Mouse (Mus musculus): Measurements from ENCODE around the gene Mark4.
A peak's percentile ranks its signal among the peaks of the same experiment; 100 is the strongest.

The Mark4 gene

DNA sequence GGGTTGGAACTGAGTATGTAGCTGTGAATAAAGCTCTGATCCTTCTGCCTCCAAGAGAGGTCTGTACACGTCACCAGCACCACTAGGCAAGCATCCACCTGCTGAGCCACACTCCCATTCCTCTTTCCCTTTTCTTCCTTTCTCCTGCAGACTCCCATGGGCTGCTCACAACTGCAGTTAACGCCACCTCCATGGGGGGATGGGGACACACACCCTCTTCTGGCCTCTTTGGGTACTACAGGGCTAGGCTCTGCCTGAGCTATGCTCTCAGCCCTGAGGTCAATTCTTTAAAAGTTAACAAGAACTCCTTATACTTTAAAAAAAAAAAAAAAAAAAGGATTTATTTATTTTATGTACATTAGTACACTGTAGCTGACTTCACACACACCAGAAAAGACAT, 26.1 kb downstream of the Mark4 start:
- no peak for DNase-seq

- DNase-seq, result no peak
Measured at GRCm38 (mm10) chr7:19430402-19430801, 28.2 kb downstream of the Mark4 start.

GRCm38 (mm10) chr7:19429726-19430125, 28.9 kb downstream of the Mark4 start:
- DNase-seq, result peak; percentile 87

GRCm38 (mm10) chr7:19427999-19428650, 30.5 kb downstream of the Mark4 start:
- DNase-seq, result no peak

DNA sequence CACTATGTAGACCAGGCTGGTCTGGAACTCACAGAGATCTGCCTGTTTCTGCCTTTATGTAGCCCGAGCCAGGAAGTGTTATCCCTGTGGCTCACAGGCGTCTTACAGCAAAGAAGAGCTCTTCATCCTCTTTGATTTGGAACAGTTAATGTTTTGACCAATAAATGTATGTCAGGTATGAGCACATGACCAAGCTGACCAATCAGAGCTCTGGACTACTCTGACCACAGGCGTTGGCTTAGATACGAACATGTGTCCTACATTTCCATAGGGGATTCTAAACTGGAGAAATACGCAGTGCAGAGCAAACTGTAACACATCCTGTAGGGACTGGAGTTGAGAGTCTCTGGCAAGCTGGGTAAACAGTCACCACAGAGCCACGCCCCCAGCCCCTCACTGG, 31.7 kb downstream of the Mark4 start:
- DNase-seq, result no peak

DNA sequence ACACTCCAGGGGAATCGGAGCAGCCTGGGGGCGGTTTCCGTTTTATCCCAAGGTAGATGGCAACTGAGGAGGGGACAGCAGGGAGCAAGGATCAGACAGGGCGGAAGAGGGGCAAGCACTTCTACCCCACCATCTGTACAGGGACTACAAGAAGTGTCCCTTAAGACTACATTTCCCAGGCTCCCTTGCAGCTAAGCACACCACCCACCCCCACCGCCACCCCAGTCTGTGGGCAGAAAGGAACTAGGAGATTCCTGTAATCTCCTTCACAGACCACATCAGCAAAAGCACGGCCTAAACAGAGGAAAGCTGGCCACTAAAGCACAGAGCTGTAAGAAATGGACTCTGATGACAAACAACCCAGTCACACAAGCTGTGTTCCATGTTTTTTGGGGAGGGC, 32.3 kb downstream of the Mark4 start:
- DNase-seq, result no peak

DNA sequence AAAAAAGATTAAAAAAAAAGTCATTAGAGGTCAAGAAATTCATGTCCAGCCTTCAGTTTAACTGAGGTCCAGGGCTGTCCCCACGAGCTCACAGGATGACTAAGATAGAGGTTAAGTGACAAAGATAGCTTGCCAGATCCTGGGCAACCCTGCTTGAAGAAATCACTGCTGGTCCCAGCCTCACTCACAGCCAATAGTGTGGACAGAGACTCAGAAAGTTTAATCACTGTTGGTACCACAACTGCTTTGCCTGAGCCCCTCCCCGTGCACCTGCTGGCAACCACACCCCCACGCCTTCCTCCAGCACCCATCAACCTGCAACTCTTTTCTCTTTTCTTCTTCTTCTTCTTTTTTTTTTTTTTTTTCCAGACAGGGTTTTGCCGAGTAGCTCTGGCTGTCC, 34.6 kb downstream of the Mark4 start:
- DNase-seq, result no peak

- no peak for DNase-seq
Measured at GRCm38 (mm10) chr7:19423083-19423482, 35.5 kb downstream of the Mark4 start.

GRCm38 (mm10) chr7:19420821-19421636, 37.6 kb downstream of the Mark4 start:
- peak; percentile 99 for DNase-seq

- DNase-seq, result no peak
Measured at GRCm38 (mm10) chr7:19420121-19420520, 38.5 kb downstream of the Mark4 start.

- DNase-seq, result no peak
Measured at GRCm38 (mm10) chr7:19416590-19416989, 42.0 kb downstream of the Mark4 start.

DNA sequence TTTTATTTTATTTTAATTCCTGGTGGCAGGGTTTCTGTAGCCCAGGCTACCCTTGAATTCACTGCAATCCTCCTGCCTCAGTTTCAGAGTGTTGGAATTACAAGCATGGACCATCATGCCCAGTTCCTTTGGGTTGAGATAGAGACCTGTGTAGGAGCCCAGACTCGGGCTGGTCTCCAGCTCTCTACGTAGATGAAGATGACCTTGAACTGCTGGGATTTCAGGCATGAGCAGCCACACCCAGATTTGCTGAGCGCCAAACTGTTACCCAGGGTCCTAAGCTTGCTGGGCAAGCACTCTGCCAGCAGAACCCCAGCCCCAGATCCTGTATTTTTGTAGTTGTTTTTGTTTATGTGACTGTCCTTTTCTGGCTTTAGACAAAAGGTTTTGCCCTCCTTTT, 45.1 kb downstream of the Mark4 start:
- DNase-seq, result no peak

DNA sequence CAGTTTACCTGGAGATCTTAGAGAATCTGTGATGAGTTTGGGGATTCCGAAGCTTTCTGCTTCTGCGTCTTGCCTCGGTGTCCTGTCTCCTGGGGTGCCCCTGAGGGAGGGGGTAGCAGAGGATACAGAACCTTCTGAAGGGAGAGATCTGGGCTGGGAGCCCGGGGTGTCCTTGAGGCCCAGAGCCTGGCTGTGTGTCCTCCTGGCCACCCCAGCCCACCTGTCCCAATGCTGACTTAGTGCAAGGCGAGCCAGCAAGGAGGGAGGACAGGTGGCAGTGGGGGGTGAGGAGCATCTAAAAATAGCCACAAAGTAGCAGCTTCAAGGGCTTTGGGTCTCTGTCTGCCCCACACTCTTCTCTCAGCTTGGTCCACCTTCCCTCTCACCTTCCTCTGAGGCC, 46.8 kb downstream of the Mark4 start:
- no peak for DNase-seq

GRCm38 (mm10) chr7:19410766-19411344, 47.8 kb downstream of the Mark4 start:
- DNase-seq, result peak; percentile 99

- peak; percentile 93 for DNase-seq
Measured at GRCm38 (mm10) chr7:19409753-19410152, 48.9 kb downstream of the Mark4 start.

- DNase-seq, result peak; percentile 95
Measured at GRCm38 (mm10) chr7:19405417-19405816, 53.2 kb downstream of the Mark4 start.

GRCm38 (mm10) chr7:19404476-19404875, 54.1 kb downstream of the Mark4 start, which contains the start of gene Ckm:
Ckm (plus strand) TSS chr7:19404776.
- no peak for DNase-seq

GRCm38 (mm10) chr7:19403731-19404296, 54.8 kb downstream of the Mark4 start, which contains the start of gene Klc3:
Klc3 (minus strand) TSS chr7:19404104.
- DNase-seq, result peak; percentile 94

GRCm38 (mm10) chr7:19402535-19403112, 56.0 kb downstream of the Mark4 start:
- peak; percentile 87 for DNase-seq

GRCm38 (mm10) chr7:19400946-19401345, 57.7 kb downstream of the Mark4 start:
- no peak for DNase-seq

GRCm38 (mm10) chr7:19399496-19400280, 58.9 kb downstream of the Mark4 start:
- DNase-seq, result peak; percentile 89

GRCm38 (mm10) chr7:19394484-19394883, 64.1 kb downstream of the Mark4 start:
- no peak for DNase-seq
